Mouse (Mus musculus) skeletal muscle tissue, postnatal 0 days (tissue): ENCODE results near the gene Tmed6. TPM values are rescaled to one million over a fixed set of nuclear protein-coding genes. Genes with fewer than 3 reads are reported as not detected.

Experiments used
- microRNA-seq, 2 experiments: library from miRNA; unstranded; fragments of <30 nt; microRNA quantifications; one replicate each; pipeline ENCODE4; 2016
- polyA plus RNA-seq: library from polyadenylated mRNA; unstranded; fragments of >200 nt; fragmentation: Nextera tagmentation; extraction: Ambion mirVana; gene quantifications from 2 replicates; pipeline ENCODE4 v1.2.1, GENCODE M21; 2015

The Tmed6 gene
- not detected in 2 replicates for polyA plus RNA-seq

DNA sequence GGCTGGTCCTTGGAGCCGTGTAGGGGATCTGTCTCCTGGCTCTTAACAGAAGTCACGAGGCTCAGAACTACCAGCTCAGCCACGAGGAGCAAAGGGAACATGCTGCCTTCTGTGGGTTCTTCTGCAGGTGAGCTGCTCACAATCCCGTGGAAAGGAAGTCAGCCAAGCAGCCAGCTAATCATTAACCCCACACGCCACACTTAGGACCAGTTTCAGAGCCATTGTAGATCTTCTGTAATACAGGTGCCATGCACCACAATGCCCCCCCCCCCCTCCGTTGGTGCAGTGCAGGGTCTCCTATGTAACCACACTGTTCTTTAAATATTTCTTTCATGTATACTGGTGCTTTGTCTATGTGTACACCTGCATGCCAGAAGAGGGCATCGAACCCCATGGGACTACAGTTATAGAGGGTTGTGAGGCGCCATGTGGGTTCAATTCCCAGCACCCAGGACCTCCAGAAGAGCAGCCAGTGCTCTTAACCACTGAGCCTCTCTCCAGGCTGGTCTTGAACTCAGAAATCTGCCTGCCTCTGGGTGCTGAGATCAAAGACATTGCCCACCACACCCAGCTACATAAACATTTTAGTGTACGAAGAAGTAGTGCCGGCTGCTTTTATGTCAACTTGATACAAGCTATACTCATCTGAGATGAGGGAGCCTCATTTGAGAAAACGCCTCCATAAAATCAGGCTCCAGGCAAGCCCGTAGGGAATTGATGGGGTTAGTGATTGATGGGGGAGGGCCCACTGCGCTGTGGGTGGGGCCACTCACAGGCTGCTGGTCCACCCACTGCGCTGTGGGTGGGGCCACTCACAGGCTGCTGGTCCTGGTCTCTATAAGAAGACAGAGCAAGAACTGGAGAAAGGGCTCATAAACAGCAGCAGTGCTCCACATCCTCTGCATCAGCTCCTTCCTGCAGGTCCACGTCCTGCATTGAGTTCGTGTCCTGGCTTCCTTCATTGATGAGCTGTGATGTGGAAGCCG lies at the start of gene Tmed6:
Gene Tmed6, minus strand, starts transcription at position 134 of the 986 bp plus-strand sequence.

GRCm38 (mm10) chr8:107096366-107097036 lies 31.1 kb upstream of the Tmed6 start, which contains the start of gene Terf2:
Gene Terf2, minus strand, starts transcription at chr8:107096547.

DNA sequence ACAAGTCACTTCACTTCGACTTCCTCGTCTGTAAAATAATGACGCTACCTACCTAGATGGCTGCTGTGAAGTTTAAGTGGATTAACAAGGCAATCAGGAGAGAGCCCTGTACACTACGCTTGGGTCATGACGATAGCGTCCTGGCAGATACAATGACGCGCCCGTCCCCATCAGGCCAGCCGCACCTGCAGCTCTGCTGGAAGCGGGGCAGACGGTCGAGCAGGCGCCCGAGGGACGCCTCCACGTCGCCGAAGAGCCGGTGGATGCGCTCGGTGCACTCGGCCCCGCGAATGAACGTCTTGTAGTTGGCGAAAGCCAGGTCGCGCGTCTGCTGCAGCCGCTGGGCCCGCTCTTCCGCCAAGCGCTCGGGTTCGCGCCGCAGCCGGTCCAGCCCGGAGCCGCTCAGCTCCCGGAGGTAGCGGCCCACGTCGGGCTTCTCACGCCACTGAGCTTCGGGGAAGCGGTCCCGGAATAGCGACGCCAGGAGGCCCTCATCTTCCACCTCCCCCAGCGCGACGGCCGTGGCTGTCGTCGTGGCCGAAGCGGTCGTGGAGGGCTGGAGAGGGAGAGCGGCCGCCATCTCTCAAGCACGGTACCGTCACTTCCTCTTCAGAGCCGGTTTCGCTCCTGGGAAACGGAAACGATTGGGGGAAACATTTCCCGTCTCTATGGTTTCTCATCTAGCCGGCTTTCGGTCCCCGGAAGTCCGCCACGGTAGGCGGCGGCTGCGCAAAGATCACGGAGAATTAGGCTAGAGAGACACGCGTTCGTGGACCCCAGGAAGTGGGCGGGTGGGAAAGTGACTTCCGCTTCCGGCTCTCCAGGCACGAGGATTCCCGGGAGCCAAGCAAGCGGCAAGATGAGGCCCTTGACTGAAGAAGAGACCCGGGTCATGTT lies 9.1 kb downstream of the Tmed6 start, which contains the start of the genes Cog8 and Nip7:
Gene Cog8, minus strand, starts transcription at position 614 of the 897 bp plus-strand sequence.
Gene Nip7, plus strand, starts transcription at position 802 of the 897 bp plus-strand sequence.

DNA sequence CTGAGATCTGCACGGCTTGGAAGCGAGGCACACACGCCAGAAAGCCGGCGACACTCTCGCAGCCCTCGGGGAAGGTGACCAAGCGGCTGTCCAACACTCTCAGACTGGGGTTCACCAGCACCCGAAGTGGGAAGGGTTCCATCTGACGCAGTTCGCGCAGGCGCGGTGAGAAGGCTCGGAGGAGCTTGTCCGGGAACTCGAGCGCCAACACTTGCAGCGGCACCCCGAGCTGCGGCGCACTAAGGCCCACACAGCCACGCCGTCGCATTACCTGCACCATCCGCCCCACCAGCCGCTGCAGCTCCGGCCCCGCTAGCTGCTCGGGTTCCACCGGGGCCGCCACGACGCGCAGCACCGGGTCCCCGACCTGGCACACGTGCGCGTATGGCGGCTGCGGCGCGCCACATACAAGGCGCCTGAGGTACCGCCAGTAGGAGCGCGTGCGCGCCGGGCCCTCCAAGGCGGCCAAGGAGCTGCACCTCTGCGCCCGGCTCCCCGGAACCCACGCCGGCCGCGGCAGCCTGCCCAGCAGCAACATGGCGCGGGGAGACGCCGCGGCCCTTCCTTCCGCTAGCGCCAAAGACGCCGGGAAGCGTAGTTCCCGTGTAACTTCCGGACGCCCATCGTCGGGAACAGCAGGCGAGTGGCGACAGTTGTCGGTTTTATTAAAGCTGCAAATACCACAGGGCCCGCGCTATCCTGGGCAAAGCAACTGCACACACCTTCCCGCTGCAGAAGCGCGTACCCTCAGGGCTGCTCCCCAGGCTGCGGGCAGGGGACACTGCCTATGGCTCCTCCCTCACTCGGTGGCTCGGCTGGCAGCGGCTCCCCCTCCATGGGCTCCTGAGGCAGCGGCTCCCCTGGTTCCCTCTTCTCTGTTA lies 17.1 kb downstream of the Tmed6 start, which contains the start of gene Pdf:
Gene Pdf, minus strand, starts transcription at position 554 of the 881 bp plus-strand sequence.

DNA sequence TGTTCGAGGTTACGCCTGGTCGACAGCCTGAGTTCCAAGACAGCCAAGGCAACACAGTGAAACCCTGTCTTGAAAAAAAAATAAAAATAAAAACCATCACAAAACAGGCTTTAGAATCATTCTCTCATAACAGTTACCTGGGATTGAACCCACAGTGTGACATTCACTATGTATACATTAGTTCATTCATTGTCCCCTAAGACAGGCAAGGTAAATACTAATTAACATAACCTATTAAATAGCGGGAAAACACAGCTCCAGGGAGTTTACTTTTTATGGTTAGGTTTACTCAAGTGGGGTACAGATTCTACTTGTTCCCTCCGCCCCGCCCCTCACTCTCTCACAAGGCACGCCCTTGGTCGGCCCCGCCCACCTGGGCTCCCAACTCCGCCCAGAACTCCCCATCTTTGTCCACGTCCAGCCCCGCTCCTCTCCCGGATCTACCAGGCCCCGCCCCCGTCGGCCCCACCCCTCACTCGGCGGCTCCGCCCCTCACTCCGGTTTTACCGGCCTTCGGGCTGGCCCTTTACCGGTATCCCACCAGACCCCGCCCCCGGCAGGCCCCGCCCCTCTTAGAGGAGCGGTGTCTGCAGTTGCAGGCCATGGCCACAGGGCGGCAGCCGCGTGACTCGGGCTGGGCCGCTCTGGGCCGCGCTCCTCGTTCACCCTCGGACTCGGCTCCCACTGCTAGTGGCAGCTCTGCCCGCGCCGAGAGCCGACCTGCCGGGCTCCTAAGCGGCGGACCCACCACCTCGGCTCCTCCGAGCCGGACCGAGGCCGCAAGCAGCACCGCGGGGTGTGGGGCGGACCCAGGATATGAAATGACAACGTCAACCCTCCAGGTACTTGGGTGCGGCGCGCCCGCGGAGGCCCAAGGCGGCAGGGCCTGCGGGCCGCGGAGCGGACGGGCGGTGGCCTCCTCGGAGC lies 34.5 kb downstream of the Tmed6 start, which contains the start of gene Vps4a:
Gene Vps4a, plus strand, starts transcription at position 573 of the 927 bp plus-strand sequence.

Small RNA genes within 50 kb of the gene (microRNA-seq; reads per million reads assigned to microRNA genes)
- gene Mir7075 = 0.85 to 1.5 reads per million in 2 experiments

Other genes starting within 250 kb of the Tmed6 start
- gene Has3, start 195.4 kb downstream of the Tmed6 start, polyA plus RNA-seq = 0.05 TPM in 2 replicates
- gene Utp4, start 172.0 kb downstream of the Tmed6 start, polyA plus RNA-seq = 24.8 and 25.8 TPM in 2 replicates
- gene Sntb2, start 129.9 kb downstream of the Tmed6 start, polyA plus RNA-seq = 15.0 and 15.3 TPM in 2 replicates
- 51.6 and 55.6 TPM in 2 replicates for gene Vps4a, start 34.4 kb downstream of the Tmed6 start, polyA plus RNA-seq
- 37.3 and 40.0 TPM in 2 replicates for gene Pdf, start 17.0 kb downstream of the Tmed6 start, polyA plus RNA-seq
- 22.5 and 23.6 TPM in 2 replicates for gene Cog8, start 9.0 kb downstream of the Tmed6 start, polyA plus RNA-seq
- gene Nip7, start 8.8 kb downstream of the Tmed6 start, polyA plus RNA-seq = 37.8 and 42.2 TPM in 2 replicates
- gene Terf2, start 30.9 kb upstream of the Tmed6 start, polyA plus RNA-seq = 9.6 and 10.5 TPM in 2 replicates
- gene Cyb5b, start 85.0 kb upstream of the Tmed6 start, polyA plus RNA-seq = 34.5 and 43.3 TPM in 2 replicates
- 4.5 and 6.7 TPM in 2 replicates for gene Nfat5, start 227.8 kb upstream of the Tmed6 start, polyA plus RNA-seq